Mouse (Mus musculus) neural tube, embryonic 12.5 days (tissue): ENCODE measurements around the gene Adamtsl3. TPM values are rescaled to one million over a fixed set of nuclear protein-coding genes. Genes with fewer than 3 reads are reported as not detected.

Source experiments
- ATAC-seq: fragments of 200-750 bp; cut with Nextera tagmentation; 2 replicates; pipeline ENCODE4 v1.8.0; 2017; ENCODE audit warnings: low read depth, mild to moderate bottlenecking, moderate TSS enrichment, moderate library complexity; ENCODE audit not compliant: low FRiP score
- H3K27ac ChIP-seq: fragments of 300-500 bp; sonication (generic); 2 replicates; pipeline ENCODE4 v1.5.1; 2016
- H3K27me3 ChIP-seq: fragments of 300-500 bp; sonication (generic); replicated peaks from 2 replicates; pipeline ENCODE4 v1.6.1; 2016; ENCODE audit warnings: mild to moderate bottlenecking
- H3K36me3 ChIP-seq: fragments of 300-500 bp; sonication (generic); 2 replicates; pipeline ENCODE4 v1.6.1; 2016; ENCODE audit warnings: mild to moderate bottlenecking
- H3K4me1 ChIP-seq: fragments of 300-500 bp; sonication (generic); 2 replicates; pipeline ENCODE4 v1.6.1; 2016
- H3K4me2 ChIP-seq: fragments of 300-500 bp; sonication (generic); replicated peaks from 2 replicates; pipeline ENCODE4 v1.6.1; 2016; ENCODE audit warnings: mild to moderate bottlenecking
- H3K4me3 ChIP-seq: fragments of 300-500 bp; sonication (generic); 2 replicates; pipeline ENCODE4 v1.5.1; 2016
- H3K9ac ChIP-seq: fragments of 300-500 bp; sonication (generic); 2 replicates; pipeline ENCODE4 v1.6.1; 2016; ENCODE audit warnings: mild to moderate bottlenecking
- H3K9me3 ChIP-seq: fragments of 300-500 bp; sonication (generic); 2 replicates; pipeline ENCODE4 v1.6.1; 2016; ENCODE audit warnings: mild to moderate bottlenecking
- WGBS: fragments of 180-500 bp; shearing (Covaris S2); methylation state at CpG from one replicate; pipeline ENCODE4 v1.1.7; 2016; 5-methylcytosine and 5-hydroxymethylcytosine counted together
- polyA plus RNA-seq: library from polyadenylated mRNA; unstranded; fragments of >200 nt; fragmentation: Nextera tagmentation; extraction: Ambion mirVana; gene quantifications from 2 replicates; pipeline ENCODE4 v1.2.1, GENCODE M21; 2016

Adamtsl3 gene
- polyA plus RNA-seq, 1 experiment from 2014 or later = 0.63 TPM

DNA sequence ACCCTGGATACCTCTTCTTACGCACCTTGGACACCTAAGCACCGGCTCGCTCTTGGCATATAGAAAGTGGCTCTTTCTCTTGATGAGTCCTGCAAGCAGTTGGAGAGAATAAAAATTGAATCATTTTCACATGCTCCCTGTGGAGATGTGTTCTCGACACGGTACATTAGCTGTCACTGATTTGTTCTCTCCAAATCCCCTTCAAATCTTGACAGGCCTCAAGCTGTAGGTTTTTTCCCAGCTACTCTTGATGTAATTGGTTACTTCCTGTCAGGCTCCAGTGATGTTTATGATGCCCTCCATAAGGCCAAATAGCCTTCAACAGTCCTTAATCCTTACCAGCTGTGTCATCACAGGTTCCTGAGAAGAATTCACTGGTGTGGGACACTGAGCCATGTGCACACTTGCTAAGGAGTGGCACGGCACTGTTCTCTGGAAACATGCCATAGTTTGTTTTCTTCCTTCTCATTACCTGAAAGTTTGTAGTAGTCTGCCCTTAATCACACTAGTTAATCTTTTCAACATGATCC lies 209.0 kb downstream of the Adamtsl3 start:
- H3K36me3 ChIP-seq = no peaks in the 10 kb centered on the region
- H3K27ac ChIP-seq = no peak overlapping the region
- no peak overlapping the region for H3K4me3 ChIP-seq
- ATAC-seq = no peak
- WGBS = 62% methylated on average over 6 of the region's 6 CpGs
- H3K4me1 ChIP-seq = no peaks in the 10 kb centered on the region; the same call in 1 of the 2 replicates
- H3K9ac ChIP-seq = no peak overlapping the region
- no peak overlapping the region for H3K4me2 ChIP-seq
- no peaks in the 10 kb centered on the region for H3K27me3 ChIP-seq
- no peaks in the 10 kb centered on the region for H3K9me3 ChIP-seq

DNA sequence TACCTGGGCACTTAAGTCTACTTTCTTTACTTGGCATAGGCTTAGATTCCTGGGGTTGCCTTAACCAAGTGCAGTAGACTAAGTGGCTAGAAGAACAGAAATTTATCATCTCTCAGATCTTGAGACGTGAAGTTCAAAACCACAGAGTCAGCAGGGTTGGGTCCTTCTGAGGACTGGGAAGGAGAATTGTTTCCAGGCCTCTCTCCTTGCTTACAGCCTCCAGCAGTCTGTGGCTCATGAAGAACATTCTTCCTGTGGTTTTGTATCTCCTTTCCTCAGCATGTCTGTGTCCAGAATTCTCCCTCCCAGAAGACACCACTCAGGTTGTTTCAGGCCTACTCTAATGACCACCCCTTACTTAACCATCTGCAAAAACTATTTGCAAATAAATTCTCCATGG lies 216.5 kb downstream of the Adamtsl3 start:
- Histone ChIP-seq H3K4me2 (no peak overlapping the region), H3K4me1 (no peaks in the 10 kb centered on the region; the same call in 1 of the 2 replicates), H3K27me3 (no peaks in the 10 kb centered on the region), H3K9me3 (no peaks in the 10 kb centered on the region), H3K4me3 (no peak overlapping the region), H3K27ac (no peak overlapping the region), H3K36me3 (no peaks in the 10 kb centered on the region), H3K9ac (no peak overlapping the region)
- ATAC-seq = no peak
- WGBS = 77% methylated on average over 1 of the region's 1 CpGs

DNA sequence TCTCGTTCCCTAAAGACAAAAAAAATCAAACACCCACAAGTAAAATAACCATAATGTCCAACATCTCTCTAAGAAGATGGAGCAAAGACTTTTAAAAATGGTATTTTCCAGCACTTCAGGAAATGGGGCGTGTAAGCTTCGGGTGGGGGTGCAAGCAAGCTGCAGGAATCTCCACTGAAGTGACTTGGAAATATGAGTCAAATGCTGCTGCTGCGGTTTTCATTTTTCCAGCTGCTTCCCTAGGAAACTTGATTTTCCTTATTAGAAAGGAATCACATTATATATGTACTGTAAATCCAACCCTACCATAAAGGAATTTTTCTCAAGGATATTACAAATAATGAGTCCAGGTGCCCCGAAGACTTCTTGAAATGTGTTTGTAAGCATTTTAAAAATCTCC lies 220.3 kb downstream of the Adamtsl3 start:
- H3K9me3 ChIP-seq = no peaks in the 10 kb centered on the region
- H3K36me3 ChIP-seq = no peaks in the 10 kb centered on the region
- WGBS = 81% methylated on average over 5 of the region's 5 CpGs
- no peak overlapping the region for H3K4me2 ChIP-seq
- no peak overlapping the region for H3K9ac ChIP-seq
- no peaks in the 10 kb centered on the region for H3K27me3 ChIP-seq
- ATAC-seq = no peak
- H3K4me1 ChIP-seq = no peaks in the 10 kb centered on the region
- no peak overlapping the region for H3K4me3 ChIP-seq
- no peak overlapping the region for H3K27ac ChIP-seq

DNA sequence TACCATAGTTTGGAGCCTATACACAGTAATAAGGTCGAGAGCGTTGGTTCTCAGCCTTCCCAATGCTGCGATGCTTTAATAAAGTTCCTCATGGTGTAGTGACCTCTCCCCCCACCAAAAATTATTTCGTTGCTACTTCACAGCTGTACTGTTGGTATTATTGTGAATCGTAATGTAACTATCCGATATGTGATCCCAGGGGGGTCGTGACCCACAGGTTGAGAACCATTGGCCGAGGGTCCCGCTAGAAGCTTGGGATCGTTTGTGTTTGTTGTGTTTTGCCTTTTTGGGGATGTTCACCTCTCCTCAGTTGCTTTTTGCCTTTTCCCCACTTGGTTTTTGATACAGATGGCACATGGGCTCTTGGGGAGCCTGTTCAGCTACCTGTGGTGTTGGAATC lies 220.9 kb downstream of the Adamtsl3 start:
- Histone ChIP-seq H3K27ac (no peak overlapping the region), H3K9me3 (no peaks in the 10 kb centered on the region), H3K9ac (no peak overlapping the region), H3K4me1 (no peaks in the 10 kb centered on the region), H3K27me3 (no peaks in the 10 kb centered on the region), H3K36me3 (no peaks in the 10 kb centered on the region), H3K4me2 (no peak overlapping the region), H3K4me3 (no peak overlapping the region)
- WGBS = 85% methylated on average over 10 of the region's 10 CpGs
- ATAC-seq = no peak

DNA sequence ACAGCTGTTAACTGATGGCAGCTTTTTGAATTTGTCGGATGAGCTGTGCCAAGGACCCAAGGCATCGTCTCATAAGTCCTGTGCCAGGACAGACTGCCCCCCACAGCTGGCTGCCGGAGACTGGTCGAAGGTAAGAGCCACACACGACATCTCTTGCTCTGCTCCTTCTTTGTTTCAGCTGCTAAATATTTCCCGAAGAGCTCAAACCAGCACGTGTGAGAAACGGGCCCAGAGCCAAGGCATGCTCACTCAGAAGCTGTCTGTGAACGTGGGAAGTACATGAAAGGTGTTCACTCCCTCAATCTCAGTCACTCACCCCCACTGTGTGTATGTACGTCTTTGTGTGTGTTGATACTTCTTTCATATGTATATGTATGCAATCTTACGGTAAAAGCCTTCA lies 221.6 kb downstream of the Adamtsl3 start:
- H3K4me3 ChIP-seq = no peak overlapping the region
- ATAC-seq = no peak
- H3K9me3 ChIP-seq = no peaks in the 10 kb centered on the region
- H3K4me2 ChIP-seq = no peak overlapping the region
- no peaks in the 10 kb centered on the region for H3K27me3 ChIP-seq
- no peak overlapping the region for H3K9ac ChIP-seq
- no peak overlapping the region for H3K27ac ChIP-seq
- no peaks in the 10 kb centered on the region for H3K4me1 ChIP-seq
- 85% methylated on average over 11 of the region's 11 CpGs for WGBS
- H3K36me3 ChIP-seq = no peaks in the 10 kb centered on the region

DNA sequence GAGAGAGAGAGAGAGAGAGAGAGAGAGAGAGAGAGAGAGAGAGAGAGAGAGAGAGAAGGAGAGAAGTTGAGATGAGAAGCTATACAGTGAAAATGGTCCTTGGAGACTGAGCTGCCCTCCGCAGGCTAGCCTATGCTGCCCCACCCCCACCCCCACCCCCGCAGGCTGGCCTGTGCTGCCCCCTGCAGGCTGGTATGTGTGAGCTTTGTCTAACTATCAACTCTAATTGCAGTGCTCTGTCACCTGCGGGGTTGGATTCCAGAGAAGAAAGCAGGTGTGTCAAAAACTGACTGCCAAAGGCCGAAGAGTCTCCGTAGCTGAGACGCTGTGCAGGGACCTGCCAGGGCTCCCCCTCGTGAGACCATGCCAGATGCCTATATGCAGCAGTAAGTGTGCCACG lies 231.2 kb downstream of the Adamtsl3 start:
- no peak for ATAC-seq
- Histone ChIP-seq H3K4me1 (no peaks in the 10 kb centered on the region), H3K27ac (no peak overlapping the region), H3K4me3 (no peak overlapping the region), H3K9ac (no peak overlapping the region), H3K9me3 (no peaks in the 10 kb centered on the region), H3K27me3 (no peaks in the 10 kb centered on the region), H3K36me3 (no peaks in the 10 kb centered on the region), H3K4me2 (no peak overlapping the region)
- 50% methylated on average over 8 of the region's 8 CpGs for WGBS

DNA sequence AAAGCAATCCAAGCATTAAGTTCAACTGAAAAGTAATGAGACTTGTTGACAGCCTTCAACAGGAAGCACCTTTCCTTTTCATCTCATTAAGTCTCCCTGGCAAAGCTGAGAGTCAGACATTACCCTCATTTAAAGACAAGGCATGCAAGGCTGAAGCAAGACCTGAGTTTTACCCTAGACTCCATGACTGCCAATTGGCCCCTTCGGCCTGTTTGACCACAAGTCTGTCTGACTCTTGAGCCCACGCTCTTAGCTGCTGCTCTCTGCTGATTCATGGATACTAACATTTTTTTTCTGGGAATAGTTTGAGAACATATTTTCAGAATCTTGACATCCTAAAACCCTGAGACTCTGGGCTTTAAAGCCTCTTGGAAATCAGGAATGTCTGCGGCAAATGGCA lies 232.3 kb downstream of the Adamtsl3 start:
- H3K27me3 ChIP-seq = no peaks in the 10 kb centered on the region
- ATAC-seq = no peak

DNA sequence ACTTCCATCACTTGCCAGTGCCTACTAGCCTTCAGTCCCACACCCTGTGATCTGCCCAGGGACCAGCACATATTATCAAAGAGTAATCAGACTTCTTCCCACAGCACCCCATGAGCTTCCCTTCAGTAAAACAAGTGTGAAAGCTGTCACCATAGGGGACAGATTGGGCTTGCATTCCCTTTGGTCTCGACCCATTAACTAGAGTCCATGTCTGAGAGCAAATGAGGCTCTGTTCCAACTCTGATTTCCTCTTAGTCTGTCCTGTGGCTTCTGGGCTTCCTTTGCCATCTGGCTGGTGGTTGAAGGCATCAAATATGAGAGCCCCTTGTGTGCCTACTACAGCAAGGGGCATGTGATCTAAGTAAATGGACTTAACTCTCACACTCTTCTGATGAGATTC lies 237.5 kb downstream of the Adamtsl3 start:
- Histone ChIP-seq H3K4me1 (no peaks in the 10 kb centered on the region), H3K9ac (no peak overlapping the region), H3K36me3 (no peaks in the 10 kb centered on the region), H3K4me2 (no peak overlapping the region), H3K9me3 (no peaks in the 10 kb centered on the region), H3K4me3 (no peak overlapping the region), H3K27ac (no peak overlapping the region), H3K27me3 (no peaks in the 10 kb centered on the region)
- WGBS = 67% methylated on average over 1 of the region's 1 CpGs
- no peak for ATAC-seq

More for the DNA sequence above, 232.3 kb downstream of the Adamtsl3 start:
- Histone ChIP-seq H3K4me3 (no peak overlapping the region), H3K4me2 (no peak overlapping the region), H3K36me3 (no peaks in the 10 kb centered on the region), H3K9me3 (no peaks in the 10 kb centered on the region), H3K9ac (no peak overlapping the region), H3K4me1 (no peaks in the 10 kb centered on the region), H3K27ac (no peak overlapping the region)
- WGBS = 98% methylated on average over 3 of the region's 3 CpGs

DNA sequence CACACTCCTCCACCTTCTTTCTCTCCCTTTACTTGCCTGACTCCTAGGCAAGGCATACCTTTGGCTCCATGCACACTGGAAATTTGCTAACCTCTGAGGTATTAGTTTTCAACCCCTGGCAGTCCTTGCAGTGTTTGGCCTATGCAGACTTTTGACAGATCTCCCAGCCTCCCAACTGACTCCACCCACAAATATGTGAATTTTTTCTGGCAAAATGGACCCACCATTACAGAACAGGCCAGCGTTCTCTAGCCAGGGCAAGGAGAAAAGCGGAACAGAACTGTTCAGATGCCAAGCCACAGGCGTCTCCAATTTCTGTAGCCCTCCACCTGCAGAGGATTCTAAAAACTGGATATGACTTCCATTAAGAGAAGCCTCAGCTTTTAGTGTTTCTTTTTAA lies 244.5 kb downstream of the Adamtsl3 start:
- WGBS = 94% methylated on average over 3 of the region's 3 CpGs
- Histone ChIP-seq H3K27ac (no peak overlapping the region), H3K9me3 (no peaks in the 10 kb centered on the region), H3K27me3 (no peaks in the 10 kb centered on the region), H3K4me2 (no peak overlapping the region), H3K4me1 (no peaks in the 10 kb centered on the region), H3K9ac (no peak overlapping the region), H3K36me3 (no peaks in the 10 kb centered on the region), H3K4me3 (no peak overlapping the region)
- no peak for ATAC-seq

DNA sequence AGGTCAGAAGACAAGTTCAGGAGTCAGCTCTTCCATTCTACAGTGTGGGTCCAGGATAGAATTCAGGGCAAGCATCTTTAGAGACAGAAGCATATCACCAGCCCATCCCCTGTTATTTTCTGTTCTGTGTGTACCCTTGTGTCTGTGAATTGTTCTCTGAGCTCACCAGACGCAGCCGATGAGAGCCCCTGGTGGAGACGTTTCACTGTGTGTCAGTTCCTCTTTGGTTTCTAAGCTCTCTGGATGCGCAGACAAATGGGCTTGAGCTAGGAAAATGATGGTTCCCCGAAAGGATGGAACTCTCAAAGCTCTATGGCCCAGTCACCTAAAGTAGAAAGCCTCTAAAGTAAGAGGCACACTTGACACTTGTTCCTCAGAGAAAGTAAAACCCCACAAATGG lies 246.3 kb downstream of the Adamtsl3 start:
- H3K9ac ChIP-seq = no peak overlapping the region
- H3K27ac ChIP-seq = no peak overlapping the region
- no peaks in the 10 kb centered on the region for H3K27me3 ChIP-seq
- H3K4me3 ChIP-seq = no peak overlapping the region
- no peaks in the 10 kb centered on the region for H3K36me3 ChIP-seq
- ATAC-seq = no peak
- no peaks in the 10 kb centered on the region for H3K9me3 ChIP-seq
- WGBS = 69% methylated on average over 5 of the region's 5 CpGs
- no peak overlapping the region for H3K4me2 ChIP-seq
- H3K4me1 ChIP-seq = no peaks in the 10 kb centered on the region

DNA sequence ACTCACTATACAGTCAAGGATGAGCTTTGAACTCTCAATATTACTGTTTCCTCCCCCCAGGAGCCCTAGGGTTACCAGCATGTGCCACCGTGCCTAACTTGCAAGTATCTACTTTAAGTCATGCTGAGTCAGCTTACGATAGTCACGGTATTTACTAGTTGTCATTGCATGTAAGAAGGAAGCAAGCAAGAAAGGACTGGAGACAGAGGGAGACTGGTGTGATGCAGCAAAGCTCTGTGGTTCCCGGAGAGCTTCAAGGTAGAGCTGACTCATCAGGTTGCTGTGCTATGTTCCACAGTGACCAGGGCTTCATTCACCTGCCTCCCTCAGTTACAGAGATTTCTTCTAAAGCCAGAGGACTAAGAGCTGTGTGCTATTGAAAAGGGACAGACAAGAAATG lies 247.0 kb downstream of the Adamtsl3 start:
- ATAC-seq = no peak
- H3K4me1 ChIP-seq = no peaks in the 10 kb centered on the region
- WGBS = 90% methylated on average over 4 of the region's 4 CpGs
- no peaks in the 10 kb centered on the region for H3K9me3 ChIP-seq
- H3K36me3 ChIP-seq = no peaks in the 10 kb centered on the region
- no peak overlapping the region for H3K4me3 ChIP-seq
- H3K9ac ChIP-seq = no peak overlapping the region
- H3K27ac ChIP-seq = no peak overlapping the region
- no peak overlapping the region for H3K4me2 ChIP-seq
- H3K27me3 ChIP-seq = no peaks in the 10 kb centered on the region

DNA sequence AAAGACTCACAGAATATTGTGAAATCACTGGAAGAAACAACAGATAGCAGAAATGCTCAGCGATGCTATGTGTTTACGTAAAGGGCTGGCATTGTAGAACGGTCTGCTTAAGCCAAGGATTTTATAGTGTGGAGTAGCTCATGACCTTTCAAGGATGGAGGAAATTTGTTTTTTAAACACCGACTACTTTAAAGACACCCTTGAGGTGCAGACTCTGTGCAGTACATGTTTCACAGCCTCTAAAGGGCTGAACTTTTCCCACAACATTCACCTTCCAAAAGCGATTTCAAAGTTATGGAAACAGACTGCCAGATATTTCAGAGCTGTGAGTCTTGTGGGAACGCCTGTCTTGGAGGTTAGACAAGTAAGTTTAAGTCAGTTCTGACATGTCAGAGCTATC lies 255.4 kb downstream of the Adamtsl3 start:
- 83% methylated on average over 6 of the region's 6 CpGs for WGBS
- H3K4me1 ChIP-seq = no peaks in the 10 kb centered on the region
- ATAC-seq = no peak

DNA sequence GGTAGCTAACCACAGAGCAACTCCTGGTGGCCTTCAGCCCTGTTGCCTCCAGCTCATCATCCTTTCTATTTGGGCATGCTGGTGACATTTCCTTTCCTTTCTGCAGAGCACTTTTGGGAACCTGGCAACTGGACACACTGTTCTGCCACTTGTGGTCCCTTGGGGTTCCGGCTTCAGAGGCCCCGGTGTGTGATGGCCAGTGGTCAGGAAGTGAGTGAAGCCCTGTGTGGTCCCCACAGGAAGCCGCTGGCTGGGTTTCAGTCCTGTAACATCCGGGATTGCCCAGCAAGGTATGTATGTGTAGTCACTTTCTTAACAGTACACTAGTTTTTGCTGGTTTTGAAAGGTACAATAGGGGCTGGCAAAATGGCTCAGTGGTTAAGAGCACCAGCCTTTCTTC lies 266.5 kb downstream of the Adamtsl3 start:
- ATAC-seq = no peak
- H3K9ac ChIP-seq = no peak overlapping the region
- no peaks in the 10 kb centered on the region for H3K36me3 ChIP-seq
- H3K27ac ChIP-seq = no peak overlapping the region
- H3K4me3 ChIP-seq = no peak overlapping the region
- H3K9me3 ChIP-seq = no peaks in the 10 kb centered on the region
- WGBS = 79% methylated on average over 4 of the region's 4 CpGs
- no peaks in the 10 kb centered on the region for H3K27me3 ChIP-seq
- H3K4me2 ChIP-seq = no peak overlapping the region
- no peaks in the 10 kb centered on the region for H3K4me1 ChIP-seq

More for the DNA sequence above, 255.4 kb downstream of the Adamtsl3 start:
- Histone ChIP-seq H3K4me3 (no peak overlapping the region), H3K9me3 (no peaks in the 10 kb centered on the region), H3K27ac (no peak overlapping the region), H3K27me3 (no peaks in the 10 kb centered on the region), H3K9ac (no peak overlapping the region), H3K36me3 (no peaks in the 10 kb centered on the region), H3K4me2 (no peak overlapping the region)
